Mouse (Mus musculus): Measurements from ENCODE around the gene Sec24a. TPM values are rescaled to one million over a fixed set of nuclear protein-coding genes. Genes with fewer than 3 reads are reported as not detected.
"Not testable (repeated sequence)": the region's sequence is repeated elsewhere in the genome, so short reads cannot be mapped to it uniquely, and the experiment has no call there.

Gene Sec24a
- polyA plus RNA-seq, 1 experiment from 2014 or later = 17.1 TPM

DNA sequence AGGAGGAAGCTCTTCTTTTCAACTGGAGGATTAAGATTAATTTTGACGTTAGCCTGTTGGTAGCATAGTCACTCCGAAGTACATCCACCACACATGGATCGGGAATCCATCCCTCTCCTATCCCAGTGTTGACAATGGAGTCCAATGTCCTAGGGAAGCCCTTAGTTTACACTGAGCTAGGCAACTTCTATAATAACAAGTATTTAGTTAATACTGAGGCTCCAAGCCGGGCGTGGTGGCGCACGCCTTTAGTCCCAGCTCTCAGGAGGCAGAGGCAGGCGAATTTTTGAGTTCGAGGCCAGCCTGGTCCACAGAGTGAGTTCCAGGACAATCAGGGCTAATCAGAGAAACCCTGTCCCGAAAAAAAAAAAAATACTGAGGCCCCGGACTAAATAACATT lies 6.4 kb downstream of the Sec24a start:
- WGBS = 74% methylated on average over 11 of the region's 11 CpGs
- Histone ChIP-seq H3K9ac (ENCODE audit: low read depth, low read length) (peak overlapping the region; percentile 97), H3K27ac (replicated peaks; ENCODE audit: low read depth, low read length) (no peak overlapping the region)

DNA sequence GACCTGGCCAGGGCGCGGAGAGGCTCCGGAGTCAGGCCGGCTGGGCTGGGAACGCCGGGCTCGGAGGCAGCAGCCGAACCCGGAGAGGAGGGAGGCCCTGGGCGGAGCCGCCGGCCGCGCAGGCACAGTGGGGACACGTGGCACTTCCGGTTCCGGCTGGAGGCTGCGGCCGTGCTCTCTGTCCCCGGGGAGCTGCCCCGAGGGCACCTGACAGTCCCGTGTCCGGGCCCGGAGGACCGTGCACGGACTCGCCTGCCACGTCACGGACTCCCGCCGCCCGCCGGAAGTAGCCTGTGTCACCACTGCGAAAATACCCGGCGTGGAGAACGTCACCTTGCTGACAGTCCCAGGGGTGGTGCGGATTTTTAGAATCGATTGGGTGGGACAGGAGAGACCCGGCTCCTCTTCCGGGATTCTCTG lies 7.1 kb downstream of the Sec24a start:
- H3K27ac ChIP-seq (replicated peaks; ENCODE audit: low read depth, low read length) = peak overlapping the region; percentile 80
- WGBS = 1% methylated on average over 24 of the region's 41 CpGs

More for the DNA sequence above, 6.4 kb downstream of the Sec24a start:
- H3K4me3 ChIP-seq (ENCODE audit: low read depth, low read length) = peak overlapping the region; percentile 97
- H3K4me2 ChIP-seq (ENCODE audit: low read depth, low read length) = peak overlapping the region; percentile 85
- H3K36me3 ChIP-seq (ENCODE audit: control insufficient read depth, insufficient read depth, low read length) = no peaks in the 10 kb centered on the region
- H3K4me1 ChIP-seq (ENCODE audit: control insufficient read depth, insufficient read depth, low read length) = peaks cover 13% of the 10 kb centered on the region
- H3K9me3 ChIP-seq (ENCODE audit: control insufficient read depth, low read length) = no peaks in the 10 kb centered on the region
- H3K27me3 ChIP-seq (replicated peaks; ENCODE audit: control insufficient read depth, insufficient read depth, low read length) = no peaks in the 10 kb centered on the region; the same call in 1 of the 2 replicates
- ATAC-seq (ENCODE audit: low read depth) = no peak
- no peak for DNase-seq (ENCODE audit: low spot score)

DNA sequence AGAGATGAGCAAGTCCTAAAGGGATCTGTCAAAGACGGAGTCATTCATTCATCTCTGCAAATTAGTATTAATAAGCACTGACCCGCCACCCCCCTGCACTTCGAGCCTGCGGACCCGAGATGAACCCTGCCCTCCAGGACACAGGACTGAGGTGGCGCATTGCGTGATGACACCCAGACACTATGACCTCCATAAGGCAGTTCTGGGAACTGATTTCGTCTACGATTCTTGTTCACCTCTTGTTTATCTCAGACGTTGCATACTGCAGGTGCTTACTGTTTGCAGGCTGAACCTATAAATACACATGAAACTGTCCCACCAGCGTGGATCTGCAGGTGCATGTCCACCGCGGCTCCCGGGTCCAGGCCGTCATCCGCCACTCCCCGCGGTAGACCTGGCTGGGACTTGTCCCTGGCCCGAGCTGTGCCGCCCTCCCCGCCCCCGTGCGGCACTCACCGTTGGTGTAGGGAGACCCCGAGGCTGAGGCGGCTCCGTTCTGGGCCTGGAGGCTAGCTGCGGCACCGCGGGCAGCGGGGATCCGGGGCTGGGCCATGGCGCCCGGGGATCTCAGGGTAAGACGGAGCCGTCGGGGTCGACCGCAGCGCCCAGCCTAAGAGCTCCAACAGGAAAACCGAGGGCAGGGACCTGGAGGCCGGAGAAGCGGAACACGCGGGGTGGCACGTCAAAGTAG lies 7.7 kb downstream of the Sec24a start:
- Histone ChIP-seq H3K4me2 (ENCODE audit: low read depth, low read length) (peak overlapping the region; percentile 85), H3K4me1 (ENCODE audit: control insufficient read depth, insufficient read depth, low read length) (peaks cover 13% of the 10 kb centered on the region), H3K9me3 (ENCODE audit: control insufficient read depth, low read length) (no peaks in the 10 kb centered on the region), H3K36me3 (ENCODE audit: control insufficient read depth, insufficient read depth, low read length) (no peaks in the 10 kb centered on the region), H3K27me3 (replicated peaks; ENCODE audit: control insufficient read depth, insufficient read depth, low read length) (no peaks in the 10 kb centered on the region), H3K27ac (replicated peaks; ENCODE audit: low read depth, low read length) (peak overlapping the region; percentile 80), H3K4me3 (ENCODE audit: low read depth, low read length) (peak overlapping the region; percentile 97), H3K9ac (ENCODE audit: low read depth, low read length) (peak overlapping the region; percentile 97)
- ATAC-seq (ENCODE audit: low read depth) = peak; percentile 81
- no peak for DNase-seq (ENCODE audit: low spot score)
- WGBS = 2% methylated on average over 23 of the region's 46 CpGs

More for the DNA sequence above, 7.1 kb downstream of the Sec24a start:
- H3K9me3 ChIP-seq (ENCODE audit: control insufficient read depth, low read length) = no peaks in the 10 kb centered on the region
- H3K4me2 ChIP-seq (ENCODE audit: low read depth, low read length) = peak overlapping the region; percentile 85
- peaks cover 13% of the 10 kb centered on the region for H3K4me1 ChIP-seq (ENCODE audit: control insufficient read depth, insufficient read depth, low read length)
- H3K4me3 ChIP-seq (ENCODE audit: low read depth, low read length) = peak overlapping the region; percentile 97
- DNase-seq (ENCODE audit: low spot score) (peak; percentile 94), ATAC-seq (ENCODE audit: low read depth) (peak; percentile 97)
- H3K36me3 ChIP-seq (ENCODE audit: control insufficient read depth, insufficient read depth, low read length) = no peaks in the 10 kb centered on the region
- peak overlapping the region; percentile 97 for H3K9ac ChIP-seq (ENCODE audit: low read depth, low read length)
- no peaks in the 10 kb centered on the region for H3K27me3 ChIP-seq (replicated peaks; ENCODE audit: control insufficient read depth, insufficient read depth, low read length)

DNA sequence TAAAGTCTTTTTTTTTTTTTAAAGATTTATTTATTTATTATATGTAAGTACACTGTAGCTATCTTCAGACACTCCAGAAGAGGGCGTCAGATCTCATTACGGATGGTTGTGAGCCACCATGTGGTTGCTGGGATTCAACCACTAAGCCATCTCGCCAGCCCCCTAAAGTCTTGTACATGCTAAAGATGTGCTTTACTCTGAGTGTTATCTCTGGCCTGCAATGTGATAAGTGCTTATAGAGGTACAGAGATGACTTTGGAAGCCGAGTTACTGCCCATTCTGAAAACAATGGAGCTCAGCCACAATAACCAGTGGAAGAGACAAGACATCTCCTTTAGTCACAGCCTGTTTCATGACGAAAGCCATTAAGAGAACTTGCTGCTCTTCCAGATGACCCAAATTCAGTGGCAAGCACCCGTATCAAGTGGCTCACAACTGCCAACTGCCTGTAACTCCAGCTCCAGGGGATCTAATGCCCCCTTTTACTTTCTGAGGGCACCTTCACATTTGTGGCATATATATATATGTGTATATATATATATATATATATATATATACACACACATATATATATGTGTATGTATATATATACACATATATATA lies 11.7 kb downstream of the Sec24a start:
- not testable (repeated sequence) for H3K4me2 ChIP-seq (ENCODE audit: low read depth, low read length); H3K9ac ChIP-seq (ENCODE audit: low read depth, low read length); H3K9me3 ChIP-seq (ENCODE audit: control insufficient read depth, low read length); DNase-seq (ENCODE audit: low spot score); H3K27ac ChIP-seq (replicated peaks; ENCODE audit: low read depth, low read length); H3K4me3 ChIP-seq (ENCODE audit: low read depth, low read length); H3K27me3 ChIP-seq (replicated peaks; ENCODE audit: control insufficient read depth, insufficient read depth, low read length); ATAC-seq (ENCODE audit: low read depth)
- 0 out of 2 replicates have a peak, but pooled peaks cover 11% of the 10 kb centered on the region for H3K36me3 ChIP-seq (ENCODE audit: control insufficient read depth, insufficient read depth, low read length)
- 83% methylated on average over 6 of the region's 6 CpGs for WGBS
- peaks cover 13% of the 10 kb centered on the region for H3K4me1 ChIP-seq (ENCODE audit: control insufficient read depth, insufficient read depth, low read length)

DNA sequence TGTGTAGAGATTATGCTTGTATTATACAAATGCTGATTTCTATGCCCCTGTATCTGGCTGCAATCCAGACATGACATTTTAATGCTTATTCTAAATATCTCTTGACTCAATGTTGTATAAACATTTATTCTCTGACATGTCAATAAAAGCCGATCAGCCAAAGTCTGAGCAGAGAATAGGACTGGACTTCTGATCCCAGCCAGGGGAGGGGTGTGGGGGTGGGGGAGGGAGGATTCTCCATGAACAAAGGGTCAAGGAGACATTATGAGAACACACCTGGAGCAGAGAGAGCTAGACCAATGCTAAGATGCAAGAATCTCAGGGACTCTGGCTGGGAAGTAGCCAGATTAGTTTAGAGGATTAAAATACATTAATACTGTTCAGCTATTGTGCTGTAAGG lies 17.3 kb downstream of the Sec24a start:
- DNase-seq (ENCODE audit: low spot score) (no peak), ATAC-seq (ENCODE audit: low read depth) (no peak)
- no peaks in the 10 kb centered on the region for H3K9me3 ChIP-seq (ENCODE audit: control insufficient read depth, low read length)
- no peak overlapping the region for H3K4me3 ChIP-seq (ENCODE audit: low read depth, low read length)
- H3K27ac ChIP-seq (replicated peaks; ENCODE audit: low read depth, low read length) = no peak overlapping the region
- no peak overlapping the region for H3K9ac ChIP-seq (ENCODE audit: low read depth, low read length)
- 88% methylated on average over 1 of the region's 1 CpGs for WGBS
- H3K27me3 ChIP-seq (replicated peaks; ENCODE audit: control insufficient read depth, insufficient read depth, low read length) = no peaks in the 10 kb centered on the region
- H3K36me3 ChIP-seq (ENCODE audit: control insufficient read depth, insufficient read depth, low read length) = peaks cover 49% of the 10 kb centered on the region
- H3K4me2 ChIP-seq (ENCODE audit: low read depth, low read length) = no peak overlapping the region
- no peaks in the 10 kb centered on the region for H3K4me1 ChIP-seq (ENCODE audit: control insufficient read depth, insufficient read depth, low read length)

DNA sequence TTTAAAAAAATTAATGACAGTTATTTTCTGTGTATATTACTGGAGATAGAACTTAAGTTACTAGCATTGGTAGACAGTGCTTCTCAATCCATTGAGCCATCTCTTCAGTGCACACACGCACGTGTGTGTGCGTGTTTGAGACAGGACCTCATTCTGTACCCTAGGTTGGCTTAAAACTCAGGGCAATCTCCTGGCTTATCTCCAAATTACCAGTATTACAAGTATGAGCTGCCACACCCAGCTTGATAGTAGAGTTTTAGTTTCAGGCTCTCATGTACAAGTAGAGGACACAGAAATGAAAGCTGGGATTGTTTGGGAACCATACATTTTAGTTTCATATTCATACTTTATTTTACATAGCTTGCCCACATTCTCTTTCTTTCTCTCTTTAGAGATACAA lies 22.7 kb downstream of the Sec24a start:
- no peak overlapping the region for H3K27ac ChIP-seq (replicated peaks; ENCODE audit: low read depth, low read length)
- no peak overlapping the region for H3K4me2 ChIP-seq (ENCODE audit: low read depth, low read length)
- H3K36me3 ChIP-seq (ENCODE audit: control insufficient read depth, insufficient read depth, low read length) = peaks cover 67% of the 10 kb centered on the region
- no peaks in the 10 kb centered on the region for H3K27me3 ChIP-seq (replicated peaks; ENCODE audit: control insufficient read depth, insufficient read depth, low read length)
- no peak for DNase-seq (ENCODE audit: low spot score)
- 89% methylated on average over 3 of the region's 3 CpGs for WGBS
- no peaks in the 10 kb centered on the region for H3K4me1 ChIP-seq (ENCODE audit: control insufficient read depth, insufficient read depth, low read length)
- no peak overlapping the region for H3K9ac ChIP-seq (ENCODE audit: low read depth, low read length)
- no peaks in the 10 kb centered on the region for H3K9me3 ChIP-seq (ENCODE audit: control insufficient read depth, low read length)
- no peak overlapping the region for H3K4me3 ChIP-seq (ENCODE audit: low read depth, low read length)
- no peak for ATAC-seq (ENCODE audit: low read depth)

DNA sequence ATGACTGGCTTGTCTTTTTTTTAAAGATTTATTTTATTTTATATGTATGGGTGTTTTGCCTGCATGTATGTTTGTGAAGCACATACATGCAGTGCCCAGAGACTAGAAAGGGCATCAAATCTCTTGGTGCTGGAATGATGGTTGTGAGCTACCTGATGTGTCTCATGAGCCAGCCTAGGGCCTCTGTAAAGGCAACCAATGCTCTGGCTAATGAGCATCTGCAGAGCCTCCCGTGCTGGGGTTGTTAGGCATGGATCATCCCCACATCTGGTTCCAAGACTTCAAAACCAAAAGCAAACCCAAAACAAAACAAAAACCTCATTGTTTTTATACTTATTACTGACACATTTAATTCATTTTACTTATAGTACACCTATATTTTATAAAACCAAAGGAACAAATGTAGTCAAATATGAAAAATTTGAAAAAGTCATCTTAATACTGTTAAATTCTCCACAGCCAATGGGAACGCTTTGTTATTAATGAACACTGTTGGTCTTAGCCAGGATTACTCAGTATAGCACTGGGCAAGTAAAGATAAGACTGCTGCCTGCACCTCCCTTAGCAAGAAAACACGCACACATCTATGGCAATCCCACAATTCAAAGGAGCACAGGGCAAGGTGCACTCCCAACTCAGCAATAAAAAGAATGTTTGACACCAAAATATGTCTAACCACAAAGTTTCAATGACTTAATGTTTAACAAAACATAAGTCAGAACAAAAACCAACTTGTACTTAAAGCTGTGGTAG lies 24.6 kb downstream of the Sec24a start:
- DNase-seq (ENCODE audit: low spot score) (no peak), ATAC-seq (ENCODE audit: low read depth) (no peak)
- no peak overlapping the region for H3K4me2 ChIP-seq (ENCODE audit: low read depth, low read length)
- peaks cover 71% of the 10 kb centered on the region for H3K36me3 ChIP-seq (ENCODE audit: control insufficient read depth, insufficient read depth, low read length)
- WGBS = 82% methylated on average over 3 of the region's 3 CpGs
- no peaks in the 10 kb centered on the region for H3K27me3 ChIP-seq (replicated peaks; ENCODE audit: control insufficient read depth, insufficient read depth, low read length)
- no peaks in the 10 kb centered on the region for H3K9me3 ChIP-seq (ENCODE audit: control insufficient read depth, low read length)
- H3K9ac ChIP-seq (ENCODE audit: low read depth, low read length) = no peak overlapping the region
- H3K4me1 ChIP-seq (ENCODE audit: control insufficient read depth, insufficient read depth, low read length) = no peaks in the 10 kb centered on the region
- H3K27ac ChIP-seq (replicated peaks; ENCODE audit: low read depth, low read length) = no peak overlapping the region
- no peak overlapping the region for H3K4me3 ChIP-seq (ENCODE audit: low read depth, low read length)

DNA sequence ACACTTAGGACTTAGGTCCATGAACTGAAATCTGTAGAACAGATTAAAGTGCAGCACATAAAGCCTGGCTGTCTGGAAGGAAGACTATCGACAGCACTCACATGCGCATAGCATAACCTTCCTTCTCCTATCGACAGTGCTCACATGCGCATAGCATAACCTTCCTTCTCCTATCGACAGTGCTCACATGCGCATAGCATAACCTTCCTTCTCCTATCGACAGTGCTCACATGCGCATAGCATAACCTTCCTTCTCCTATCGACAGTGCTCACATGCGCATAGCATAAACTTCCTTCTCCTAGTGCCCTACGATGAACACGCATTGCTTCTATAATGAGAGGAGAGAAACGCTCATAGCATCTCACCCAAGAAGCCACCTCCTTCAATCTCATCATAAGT lies 29.2 kb downstream of the Sec24a start:
- H3K36me3 ChIP-seq (ENCODE audit: control insufficient read depth, insufficient read depth, low read length) = peaks cover 73% of the 10 kb centered on the region
- not testable (repeated sequence) for H3K9ac ChIP-seq (ENCODE audit: low read depth, low read length); H3K4me3 ChIP-seq (ENCODE audit: low read depth, low read length); H3K9me3 ChIP-seq (ENCODE audit: control insufficient read depth, low read length); H3K4me1 ChIP-seq (ENCODE audit: control insufficient read depth, insufficient read depth, low read length); H3K27me3 ChIP-seq (replicated peaks; ENCODE audit: control insufficient read depth, insufficient read depth, low read length); H3K27ac ChIP-seq (replicated peaks; ENCODE audit: low read depth, low read length); H3K4me2 ChIP-seq (ENCODE audit: low read depth, low read length); DNase-seq (ENCODE audit: low spot score); ATAC-seq (ENCODE audit: low read depth)
- 96% methylated on average over 12 of the region's 13 CpGs for WGBS

Data from embryonic facial prominence, embryonic 14.5 days (tissue).